Mouse (Mus musculus): ENCODE data around the gene Ppa1. TPM values are rescaled to one million over a fixed set of nuclear protein-coding genes. Genes with fewer than 3 reads are reported as not detected.
"Not testable (repeated sequence)": the region's sequence is repeated elsewhere in the genome, so short reads cannot be mapped to it uniquely, and the experiment has no call there.

The Ppa1 gene
- polyA plus RNA-seq, 1 experiment from 2014 or later, result 110 TPM

DNA sequence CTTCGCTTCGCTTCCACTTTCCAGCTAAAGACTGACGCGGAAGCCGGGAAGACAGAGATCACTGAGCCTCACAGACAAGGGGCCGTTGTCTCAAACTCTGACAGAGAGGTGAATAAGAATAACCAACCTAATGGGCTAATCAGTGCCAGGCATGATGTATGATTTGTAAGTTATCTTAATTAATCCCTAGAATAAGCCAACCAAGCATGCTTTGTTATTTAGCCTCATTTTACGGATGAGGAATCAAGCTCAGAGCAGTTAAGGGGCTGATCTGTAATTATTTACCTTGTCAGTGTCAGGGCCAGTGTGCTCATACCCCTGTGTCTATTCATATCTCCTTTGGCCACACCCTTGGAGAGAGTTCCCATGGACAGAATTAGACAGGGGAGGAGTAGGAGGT lies 34.0 kb upstream of the Ppa1 start:
- H3K27me3 ChIP-seq (ENCODE audit: control insufficient read depth, insufficient read depth, low read length), result no peaks in the 10 kb centered on the region
- H3K4me2 ChIP-seq (ENCODE audit: low read depth, low read length), result no peak overlapping the region
- no peaks in the 10 kb centered on the region for H3K4me1 ChIP-seq (ENCODE audit: control insufficient read depth, insufficient read depth, low read length)
- H3K9ac ChIP-seq (ENCODE audit: low read length), result no peak overlapping the region
- WGBS, result 88% methylated on average over 7 of the region's 7 CpGs
- no peaks in the 10 kb centered on the region for H3K36me3 ChIP-seq (ENCODE audit: control insufficient read depth, insufficient read depth)
- no peak for ATAC-seq (replicated peaks; ENCODE audit: extremely low read depth, insufficient read depth, low FRiP score)
- no peak overlapping the region for H3K27ac ChIP-seq (ENCODE audit: low read length)
- H3K9me3 ChIP-seq (replicated peaks; ENCODE audit: control insufficient read depth, low read length), result peaks cover 4% of the 10 kb centered on the region; the same call in 1 of the 2 replicates
- H3K4me3 ChIP-seq (ENCODE audit: low read length), result no peak overlapping the region

GRCm38 (mm10) chr10:61618528-61618927 lies 29.8 kb upstream of the Ppa1 start:
- Histone ChIP-seq H3K36me3 (ENCODE audit: control insufficient read depth, insufficient read depth) (no peaks in the 10 kb centered on the region), H3K4me3 (ENCODE audit: low read length) (no peak overlapping the region), H3K4me1 (ENCODE audit: control insufficient read depth, insufficient read depth, low read length) (no peaks in the 10 kb centered on the region), H3K9me3 (replicated peaks; ENCODE audit: control insufficient read depth, low read length) (peaks cover 4% of the 10 kb centered on the region; the same call in 1 of the 2 replicates), H3K4me2 (ENCODE audit: low read depth, low read length) (no peak overlapping the region), H3K27me3 (ENCODE audit: control insufficient read depth, insufficient read depth, low read length) (no peaks in the 10 kb centered on the region), H3K9ac (ENCODE audit: low read length) (no peak overlapping the region), H3K27ac (ENCODE audit: low read length) (no peak overlapping the region)
- whole genome bisulfite sequencing, result 81% methylated on average over 2 of the region's 2 CpGs
- no peak for ATAC-seq (replicated peaks; ENCODE audit: extremely low read depth, insufficient read depth, low FRiP score)

GRCm38 (mm10) chr10:61621681-61622080 lies 26.7 kb upstream of the Ppa1 start:
- Histone ChIP-seq H3K9me3 (replicated peaks; ENCODE audit: control insufficient read depth, low read length) (peaks cover 4% of the 10 kb centered on the region; the same call in 1 of the 2 replicates), H3K4me3 (ENCODE audit: low read length) (no peak overlapping the region), H3K27ac (ENCODE audit: low read length) (no peak overlapping the region), H3K4me2 (ENCODE audit: low read depth, low read length) (no peak overlapping the region), H3K36me3 (ENCODE audit: control insufficient read depth, insufficient read depth) (no peaks in the 10 kb centered on the region), H3K27me3 (ENCODE audit: control insufficient read depth, insufficient read depth, low read length) (peaks cover 21% of the 10 kb centered on the region), H3K4me1 (ENCODE audit: control insufficient read depth, insufficient read depth, low read length) (peaks cover 11% of the 10 kb centered on the region), H3K9ac (ENCODE audit: low read length) (no peak overlapping the region)
- 57% methylated on average over 9 of the region's 9 CpGs for WGBS
- no peak for ATAC-seq (replicated peaks; ENCODE audit: extremely low read depth, insufficient read depth, low FRiP score)

- not testable (repeated sequence) for H3K9ac ChIP-seq (ENCODE audit: low read length); H3K36me3 ChIP-seq (ENCODE audit: control insufficient read depth, insufficient read depth); H3K4me3 ChIP-seq (ENCODE audit: low read length); H3K9me3 ChIP-seq (replicated peaks; ENCODE audit: control insufficient read depth, low read length); ATAC-seq (replicated peaks; ENCODE audit: extremely low read depth, insufficient read depth, low FRiP score); H3K4me2 ChIP-seq (ENCODE audit: low read depth, low read length); H3K27ac ChIP-seq (ENCODE audit: low read length)
- 73% methylated on average over 3 of the region's 3 CpGs for WGBS
- Histone ChIP-seq H3K4me1 (ENCODE audit: control insufficient read depth, insufficient read depth, low read length) (peaks cover 25% of the 10 kb centered on the region), H3K27me3 (ENCODE audit: control insufficient read depth, insufficient read depth, low read length) (peaks cover 21% of the 10 kb centered on the region)
Observed at GRCm38 (mm10) chr10:61623874-61624273, 24.5 kb upstream of the Ppa1 start.

- Histone ChIP-seq H3K27me3 (ENCODE audit: control insufficient read depth, insufficient read depth, low read length) (peaks cover 21% of the 10 kb centered on the region), H3K4me1 (ENCODE audit: control insufficient read depth, insufficient read depth, low read length) (peaks cover 25% of the 10 kb centered on the region), H3K4me3 (ENCODE audit: low read length) (no peak overlapping the region), H3K9ac (ENCODE audit: low read length) (no peak overlapping the region), H3K36me3 (ENCODE audit: control insufficient read depth, insufficient read depth) (no peaks in the 10 kb centered on the region), H3K27ac (ENCODE audit: low read length) (no peak overlapping the region), H3K4me2 (ENCODE audit: low read depth, low read length) (no peak overlapping the region; the same call in 1 of the 2 replicates), H3K9me3 (replicated peaks; ENCODE audit: control insufficient read depth, low read length) (no peaks in the 10 kb centered on the region)
- 42% methylated on average over 5 of the region's 5 CpGs for WGBS
- no peak for ATAC-seq (replicated peaks; ENCODE audit: extremely low read depth, insufficient read depth, low FRiP score)
Observed at GRCm38 (mm10) chr10:61624771-61625170, 23.6 kb upstream of the Ppa1 start.

GRCm38 (mm10) chr10:61625381-61626257 lies 22.7 kb upstream of the Ppa1 start:
- peak overlapping the region; percentile 90 for H3K4me2 ChIP-seq (ENCODE audit: low read depth, low read length)
- H3K27me3 ChIP-seq (ENCODE audit: control insufficient read depth, insufficient read depth, low read length), result peaks cover 21% of the 10 kb centered on the region
- no peaks in the 10 kb centered on the region for H3K9me3 ChIP-seq (replicated peaks; ENCODE audit: control insufficient read depth, low read length)
- WGBS, result 4% methylated on average over 74 of the region's 74 CpGs
- no peak overlapping the region for H3K27ac ChIP-seq (ENCODE audit: low read length)
- peak overlapping the region; percentile 45 for H3K4me3 ChIP-seq (ENCODE audit: low read length)
- H3K9ac ChIP-seq (ENCODE audit: low read length), result peak overlapping the region; percentile 49
- no peaks in the 10 kb centered on the region for H3K36me3 ChIP-seq (ENCODE audit: control insufficient read depth, insufficient read depth)
- peaks cover 25% of the 10 kb centered on the region for H3K4me1 ChIP-seq (ENCODE audit: control insufficient read depth, insufficient read depth, low read length)
- ATAC-seq (replicated peaks; ENCODE audit: extremely low read depth, insufficient read depth, low FRiP score), result no peak

GRCm38 (mm10) chr10:61626551-61626950 lies 21.8 kb upstream of the Ppa1 start:
- H3K36me3 ChIP-seq (ENCODE audit: control insufficient read depth, insufficient read depth), result no peaks in the 10 kb centered on the region

DNA sequence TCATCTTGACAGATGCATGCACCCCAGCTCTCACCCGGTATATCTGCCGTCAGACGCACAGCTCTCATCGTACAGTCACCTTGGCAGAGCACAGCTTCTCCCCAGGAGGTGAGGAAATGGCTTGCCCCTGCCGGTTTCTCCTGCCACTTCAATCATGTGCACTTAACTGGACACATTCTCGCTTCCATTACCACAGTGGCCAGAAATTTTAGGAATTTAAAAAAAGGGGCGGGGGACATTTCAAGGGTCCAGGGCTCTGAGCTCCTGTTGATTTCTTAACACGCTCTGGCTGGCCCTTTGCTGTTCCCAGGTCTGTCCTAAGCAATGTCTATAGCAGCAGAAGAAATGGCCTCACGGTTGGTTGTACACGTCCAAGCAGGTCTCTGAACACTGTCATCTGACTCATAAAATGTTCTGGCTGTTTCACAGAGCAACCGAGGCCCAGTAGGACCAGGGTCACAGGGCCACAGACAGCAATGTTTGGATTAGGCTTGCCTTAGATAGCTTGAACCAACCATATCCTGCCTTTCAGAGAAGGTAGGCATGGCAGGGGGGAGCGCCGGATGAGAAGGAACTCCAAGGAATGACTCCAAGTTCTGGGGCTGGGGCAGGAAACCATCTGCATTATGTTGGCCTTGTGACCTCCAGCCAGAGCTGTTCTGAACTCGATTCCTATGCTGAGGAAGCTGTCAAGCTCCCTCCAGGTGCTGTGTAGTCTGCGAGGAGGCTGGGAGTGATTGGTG lies 21.0 kb upstream of the Ppa1 start:
- peak overlapping the region; percentile 12; the same call in 1 of the 2 replicates for H3K9ac ChIP-seq (ENCODE audit: low read length)
- H3K36me3 ChIP-seq (ENCODE audit: control insufficient read depth, insufficient read depth), result no peaks in the 10 kb centered on the region
- H3K4me2 ChIP-seq (ENCODE audit: low read depth, low read length), result no peak overlapping the region
- peaks cover 21% of the 10 kb centered on the region for H3K27me3 ChIP-seq (ENCODE audit: control insufficient read depth, insufficient read depth, low read length)
- H3K4me1 ChIP-seq (ENCODE audit: control insufficient read depth, insufficient read depth, low read length), result peaks cover 28% of the 10 kb centered on the region
- no peaks in the 10 kb centered on the region for H3K9me3 ChIP-seq (replicated peaks; ENCODE audit: control insufficient read depth, low read length)
- WGBS, result 37% methylated on average over 15 of the region's 15 CpGs
- H3K27ac ChIP-seq (ENCODE audit: low read length), result peak overlapping the region; percentile 58
- ATAC-seq (replicated peaks; ENCODE audit: extremely low read depth, insufficient read depth, low FRiP score), result no peak
- H3K4me3 ChIP-seq (ENCODE audit: low read length), result no peak overlapping the region

More at GRCm38 (mm10) chr10:61626551-61626950, 21.8 kb upstream of the Ppa1 start:
- Histone ChIP-seq H3K4me1 (ENCODE audit: control insufficient read depth, insufficient read depth, low read length) (peaks cover 25% of the 10 kb centered on the region), H3K27ac (ENCODE audit: low read length) (no peak overlapping the region), H3K4me2 (ENCODE audit: low read depth, low read length) (no peak overlapping the region), H3K9ac (ENCODE audit: low read length) (no peak overlapping the region), H3K9me3 (replicated peaks; ENCODE audit: control insufficient read depth, low read length) (no peaks in the 10 kb centered on the region), H3K27me3 (ENCODE audit: control insufficient read depth, insufficient read depth, low read length) (peaks cover 21% of the 10 kb centered on the region), H3K4me3 (ENCODE audit: low read length) (no peak overlapping the region)
- WGBS, result 83% methylated on average over 3 of the region's 3 CpGs
- ATAC-seq (replicated peaks; ENCODE audit: extremely low read depth, insufficient read depth, low FRiP score), result no peak

GRCm38 (mm10) chr10:61627938-61628250 lies 20.5 kb upstream of the Ppa1 start:
- peak overlapping the region; percentile 12; the same call in 1 of the 2 replicates for H3K9ac ChIP-seq (ENCODE audit: low read length)

More at GRCm38 (mm10) chr10:61627938-61628250, 20.5 kb upstream of the Ppa1 start:
- no peak overlapping the region for H3K4me2 ChIP-seq (ENCODE audit: low read depth, low read length)
- H3K27me3 ChIP-seq (ENCODE audit: control insufficient read depth, insufficient read depth, low read length), result peaks cover 21% of the 10 kb centered on the region
- peaks cover 28% of the 10 kb centered on the region for H3K4me1 ChIP-seq (ENCODE audit: control insufficient read depth, insufficient read depth, low read length)
- WGBS, result 38% methylated on average over 4 of the region's 4 CpGs
- H3K9me3 ChIP-seq (replicated peaks; ENCODE audit: control insufficient read depth, low read length), result no peaks in the 10 kb centered on the region
- H3K36me3 ChIP-seq (ENCODE audit: control insufficient read depth, insufficient read depth), result no peaks in the 10 kb centered on the region
- no peak overlapping the region for H3K4me3 ChIP-seq (ENCODE audit: low read length)
- peak overlapping the region; percentile 58 for H3K27ac ChIP-seq (ENCODE audit: low read length)
- ATAC-seq (replicated peaks; ENCODE audit: extremely low read depth, insufficient read depth, low FRiP score), result peak; percentile 59; the same call in 1 of the 2 replicates
